Mouse (Mus musculus) monocyte, adult 2 months (primary cell): ENCODE measurements around the gene Trip10.

ENCODE experiments used
- DNase-seq, 2 experiments: peaks; one replicate each; pipeline ENCODE4 v3.0.0; 2022; ENCODE audit warnings: low spot score in 2 of 2, low read depth in 1 of 2

The Trip10 gene

DNA sequence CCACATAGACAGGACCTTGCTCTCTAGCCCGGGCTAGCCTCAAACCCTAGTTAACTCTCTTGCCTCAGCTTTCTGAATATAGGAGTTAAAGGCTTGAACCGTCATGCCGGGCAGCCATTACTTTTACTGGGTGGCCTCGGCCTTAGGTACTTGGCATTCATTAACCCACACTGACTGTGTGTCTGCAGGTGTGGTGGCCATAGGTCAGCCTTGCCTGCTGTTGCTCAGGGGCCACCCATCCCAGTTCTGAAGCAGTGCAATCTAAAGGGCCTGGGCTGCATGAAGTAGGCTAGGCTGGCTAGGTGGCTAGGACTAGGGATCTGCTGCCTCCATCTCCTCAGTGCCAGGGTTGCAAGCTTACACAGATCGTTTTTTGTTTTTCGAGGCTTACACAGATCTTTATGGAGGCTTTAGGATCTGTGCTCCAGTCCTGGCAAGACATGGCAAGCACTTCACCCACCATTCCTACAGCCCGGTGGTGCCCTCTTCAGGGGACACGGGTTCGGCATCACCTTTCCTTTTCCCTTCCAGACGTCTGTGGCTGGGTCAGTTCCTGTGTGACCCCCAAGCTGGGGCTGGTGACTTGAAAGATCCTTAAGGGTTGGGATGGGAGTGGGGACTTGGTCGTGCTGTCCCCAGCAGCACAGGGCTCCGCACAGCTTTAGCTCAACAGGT, 14.9 kb upstream of the Trip10 start:
- no peak for DNase-seq

DNA sequence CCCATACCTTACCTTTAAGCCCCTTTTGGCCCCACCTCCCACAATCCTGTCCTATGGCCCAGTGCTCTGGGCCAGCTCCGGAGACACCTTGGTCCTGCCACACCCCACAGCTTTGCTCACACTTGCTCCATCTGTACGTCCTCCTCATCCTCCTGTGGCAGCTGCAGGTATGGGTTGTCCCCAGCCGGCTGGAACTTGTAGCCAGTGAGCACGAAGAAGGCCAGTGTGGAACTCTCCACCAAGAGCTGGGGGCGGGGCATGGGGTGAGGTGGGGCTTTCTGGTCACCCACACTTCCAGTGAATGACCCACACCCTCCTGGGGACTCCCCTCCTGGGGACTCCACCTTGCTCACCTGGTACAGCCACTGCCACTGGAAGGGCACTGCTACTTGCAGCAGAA, 13.5 kb upstream of the Trip10 start:
- DNase-seq: no peak

DNA sequence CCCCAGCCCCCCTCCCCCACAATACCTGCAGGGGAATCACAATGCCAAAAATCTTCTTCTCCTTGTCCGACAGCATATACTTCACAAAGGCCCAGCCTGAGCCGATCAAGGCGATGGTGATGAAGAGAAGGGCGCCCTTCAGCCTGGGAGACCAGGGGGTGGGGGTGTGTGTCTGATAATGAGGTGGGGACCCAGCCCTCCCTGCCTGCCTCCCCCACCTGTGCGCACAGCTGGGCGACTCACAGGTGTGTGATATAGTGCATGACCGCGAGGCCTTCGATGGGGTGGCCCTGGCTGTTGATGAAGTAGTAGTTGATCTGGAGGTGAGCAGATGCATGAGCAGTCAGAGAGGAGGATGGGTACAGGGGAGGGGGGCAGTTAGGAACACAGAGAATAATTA, 12.1 kb upstream of the Trip10 start:
- DNase-seq: no peak

DNA sequence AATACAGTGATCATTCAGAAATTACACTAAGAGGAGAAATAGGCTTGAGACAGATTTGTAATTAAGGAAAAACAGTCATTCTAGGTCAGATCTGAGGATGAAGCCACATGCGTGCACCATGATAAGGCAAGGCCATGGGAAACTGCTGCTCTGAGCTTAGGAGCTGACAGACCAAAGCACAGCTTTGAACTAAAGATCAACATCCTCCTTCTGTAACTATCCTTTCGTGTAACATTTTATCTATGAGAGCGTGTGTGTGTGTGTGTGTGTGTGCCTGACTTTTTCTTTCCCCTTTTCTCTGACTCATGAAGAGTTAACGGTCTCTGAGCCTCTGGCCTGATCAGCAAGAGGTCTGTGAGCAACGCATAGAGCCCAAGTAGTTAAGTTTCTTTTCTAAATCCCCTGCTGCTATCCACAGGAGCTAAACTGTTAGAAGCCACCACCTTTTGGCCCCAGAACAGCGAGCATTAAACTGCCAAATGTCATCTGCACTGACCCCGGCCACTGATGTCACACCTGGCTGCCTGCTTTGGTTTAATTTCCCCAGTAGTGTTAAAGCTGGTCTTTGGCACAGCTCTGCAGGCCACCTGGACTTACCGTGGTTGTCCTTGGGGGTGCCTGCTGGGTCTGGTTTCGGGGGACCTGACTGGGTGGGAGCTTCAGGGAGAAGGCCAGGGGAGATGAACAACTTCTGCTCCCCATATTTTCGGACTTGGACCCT, 5.4 kb upstream of the Trip10 start:
- DNase-seq: no peak

DNA sequence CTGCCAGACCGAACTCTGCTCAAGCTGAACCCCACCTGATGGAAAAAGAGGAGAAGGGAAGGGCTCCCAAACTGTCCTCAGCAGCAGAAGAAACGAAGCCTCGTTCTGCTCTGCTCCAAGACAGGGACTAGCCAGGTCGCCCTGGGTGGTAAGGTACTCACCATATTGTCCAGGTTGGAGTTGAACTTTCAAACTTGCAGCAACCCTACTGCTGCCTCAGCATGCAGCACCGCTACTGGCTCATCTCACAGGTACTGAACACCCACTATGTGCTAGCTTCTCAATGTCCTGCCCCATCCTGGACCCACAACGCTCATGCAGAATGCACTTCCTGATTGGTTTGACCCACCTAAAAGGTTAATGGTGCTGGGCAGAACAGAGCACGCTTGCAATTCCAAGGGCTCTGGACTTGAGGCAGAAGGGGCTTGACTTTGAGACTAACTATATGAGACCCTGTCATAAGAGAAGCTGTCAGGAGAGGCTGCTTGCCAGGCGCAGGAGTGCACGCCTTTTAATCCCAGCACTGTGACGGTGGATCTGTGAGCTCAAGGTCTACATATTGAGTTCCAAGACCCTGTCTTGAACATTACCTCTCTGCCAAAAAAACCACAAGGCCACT, 3.8 kb upstream of the Trip10 start:
- DNase-seq: no peak

DNA sequence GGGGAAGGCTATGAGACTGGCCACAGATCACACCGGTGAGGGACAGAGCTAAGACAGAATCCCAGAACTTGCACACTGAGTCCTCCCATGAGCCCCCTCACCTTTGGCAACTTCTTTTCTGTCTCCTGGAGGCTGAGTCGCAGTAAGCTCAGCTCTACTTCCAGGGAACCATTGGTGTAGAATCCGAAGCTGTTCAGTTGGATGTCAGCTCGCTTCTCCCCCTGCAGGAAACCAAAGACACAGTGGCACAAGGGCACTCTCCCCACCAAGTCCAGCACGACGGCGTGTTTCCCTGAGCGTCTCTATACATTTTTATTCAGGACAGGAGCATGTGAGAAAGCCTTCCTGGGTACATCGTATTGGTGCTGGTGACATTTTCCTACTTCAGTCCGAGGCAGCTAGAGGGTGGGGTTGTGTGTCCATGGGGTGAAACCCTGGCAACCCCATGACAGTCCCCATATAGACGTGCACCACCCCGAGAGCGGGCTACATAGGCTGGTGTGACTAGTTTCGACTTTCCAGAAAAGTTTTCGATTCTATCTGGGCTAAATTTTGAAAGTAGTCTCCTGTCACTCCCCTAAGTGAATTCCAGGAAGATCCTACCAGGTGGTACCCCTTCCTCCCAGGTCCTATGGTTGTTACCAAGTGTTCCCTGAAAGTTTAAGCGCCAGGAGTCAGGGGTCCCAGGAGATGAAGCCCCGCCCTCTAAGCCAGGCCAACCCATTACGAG, 2.4 kb upstream of the Trip10 start:
- no peak for DNase-seq

DNA sequence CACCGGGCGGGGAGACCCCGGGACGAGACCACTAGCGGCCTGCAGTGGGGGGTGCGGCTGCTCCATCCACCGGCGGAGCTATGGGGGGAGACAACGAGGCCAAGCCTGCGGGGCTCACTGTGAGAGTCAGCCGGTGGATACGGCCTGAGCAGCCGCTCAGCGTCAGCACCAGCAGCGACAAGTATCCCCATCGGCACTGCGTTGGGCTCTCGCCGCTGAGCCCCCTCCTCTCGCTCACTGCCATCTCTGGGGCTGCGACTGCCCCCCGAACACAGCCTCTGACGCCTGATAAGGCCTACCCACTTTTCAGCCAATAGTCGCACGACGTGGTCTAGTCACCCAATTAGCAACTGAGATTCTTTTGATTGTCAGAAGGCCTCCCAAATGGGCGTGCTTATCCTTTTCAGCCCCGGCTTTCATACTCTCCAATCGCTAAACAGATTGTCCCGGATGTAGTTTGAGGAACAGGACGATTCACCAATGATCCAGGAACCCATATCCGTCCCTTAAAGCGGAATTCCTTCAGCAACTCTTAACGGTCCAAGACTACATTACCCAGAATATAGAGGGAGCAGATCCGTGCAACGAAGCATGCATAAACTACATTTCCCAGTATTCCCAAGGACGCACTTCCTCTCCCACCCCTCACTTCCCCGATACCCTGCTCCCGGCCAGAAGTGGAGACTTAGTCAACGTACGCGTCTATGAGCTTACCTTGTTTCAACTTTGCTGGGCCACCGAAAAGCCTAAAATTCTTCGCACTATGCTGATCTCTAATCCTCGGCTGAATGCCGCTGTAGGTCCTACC, 1.7 kb upstream of the Trip10 start:
- DNase-seq: peak; percentile 81 to 90

DNA sequence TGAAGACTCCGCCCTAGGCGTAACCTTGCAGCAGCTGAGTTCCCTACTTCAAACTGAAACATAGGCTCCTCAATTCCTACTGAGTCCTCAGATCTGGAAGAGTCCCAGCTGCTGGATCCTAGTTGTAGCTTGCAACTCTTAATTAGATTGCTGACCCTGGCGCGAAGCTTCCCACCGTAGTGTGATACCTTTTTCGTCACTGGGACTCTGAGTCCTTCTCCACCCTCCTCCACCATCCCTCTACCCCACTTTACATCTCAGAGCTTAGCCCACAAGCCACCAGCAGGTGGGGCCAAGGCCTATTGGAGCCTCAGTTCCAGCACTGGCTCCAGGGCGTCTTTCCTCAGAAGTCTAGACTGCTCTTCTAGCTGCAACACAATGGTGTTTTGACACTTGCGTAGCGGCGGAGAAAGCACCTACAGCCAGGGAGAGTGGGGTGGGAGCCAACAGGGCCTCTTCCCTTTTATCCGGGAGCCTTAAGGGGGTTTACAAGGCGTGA, 1.0 kb upstream of the Trip10 start, which contains the start of gene Gpr108:
Gene Gpr108 (minus strand): TSS at position 246 of the 499 bp plus-strand sequence.
- DNase-seq: peak; percentile 65 to 73

DNA sequence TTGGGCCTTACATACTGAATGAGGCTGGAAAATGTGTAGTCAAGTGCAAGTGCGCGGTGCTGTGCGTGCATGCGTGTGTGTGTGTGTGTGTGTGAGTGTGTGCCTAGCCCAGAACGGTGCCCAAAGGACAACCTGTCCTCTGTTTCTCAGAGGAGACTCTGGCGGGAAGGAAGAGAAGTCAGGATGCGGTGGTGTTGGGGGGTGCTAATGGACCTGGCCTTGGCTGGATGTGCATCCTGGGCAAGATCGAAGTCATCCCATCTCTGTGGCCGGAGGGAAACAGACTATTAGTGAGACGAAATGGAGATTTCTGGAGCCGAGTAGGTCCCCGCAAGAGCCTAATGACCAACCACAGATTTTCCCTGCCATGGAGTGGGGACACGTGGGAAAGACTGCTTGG, 484 bp upstream of the Trip10 start:
- no peak for DNase-seq

DNA sequence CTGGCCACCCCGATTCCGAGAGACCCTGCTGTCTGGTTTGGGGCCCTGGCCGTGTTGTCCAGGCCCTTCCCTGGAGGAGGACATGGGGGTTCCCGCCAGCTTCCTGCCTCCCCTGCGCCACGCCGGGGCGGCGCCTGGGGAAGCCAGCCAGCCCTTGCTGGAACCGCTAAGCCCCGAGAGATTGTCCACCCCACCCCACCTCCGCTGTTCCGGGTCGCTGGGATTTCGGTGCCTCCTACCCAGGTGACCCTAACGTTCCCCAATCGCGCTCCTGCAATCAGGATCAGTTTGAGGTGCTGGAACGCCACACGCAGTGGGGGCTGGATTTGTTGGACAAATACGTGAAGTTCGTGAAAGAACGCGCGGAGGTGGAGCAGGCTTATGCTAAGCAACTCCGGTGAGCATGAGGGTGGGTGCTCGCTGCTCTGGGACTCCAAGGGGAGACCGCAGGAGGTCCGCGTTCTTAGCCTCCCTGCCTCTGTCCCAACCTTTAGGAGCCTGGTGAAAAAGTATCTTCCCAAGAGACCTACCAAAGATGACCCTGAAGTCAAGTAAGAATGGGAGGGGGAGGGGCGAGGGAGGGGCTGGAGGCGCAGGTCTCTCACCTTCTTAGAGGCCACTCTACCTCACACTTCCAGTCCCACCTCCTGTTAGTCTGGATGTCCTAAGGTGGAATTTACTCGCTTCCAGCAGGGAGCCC, 1.4 kb downstream of the Trip10 start:
- DNase-seq: no peak

DNA sequence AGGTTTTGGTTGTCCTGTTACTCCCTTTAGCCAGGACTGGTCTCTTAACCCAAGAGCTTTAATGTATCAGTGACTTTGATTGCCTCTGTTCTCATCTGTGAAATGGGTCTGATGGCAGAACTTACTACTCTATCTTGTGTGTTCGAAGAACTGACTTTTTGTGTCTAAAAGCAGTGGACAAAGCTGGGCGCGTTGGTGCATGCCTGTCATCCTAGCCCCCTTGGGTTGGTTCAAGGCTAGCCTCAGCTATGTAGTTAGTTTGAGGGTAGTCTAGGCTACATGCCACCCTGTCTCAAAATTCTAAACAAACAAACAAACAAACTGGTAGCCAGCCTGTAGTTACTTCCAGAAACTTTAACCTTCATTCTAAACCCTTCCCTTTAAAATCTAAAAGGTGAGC, 2.2 kb downstream of the Trip10 start:
- no peak for DNase-seq

DNA sequence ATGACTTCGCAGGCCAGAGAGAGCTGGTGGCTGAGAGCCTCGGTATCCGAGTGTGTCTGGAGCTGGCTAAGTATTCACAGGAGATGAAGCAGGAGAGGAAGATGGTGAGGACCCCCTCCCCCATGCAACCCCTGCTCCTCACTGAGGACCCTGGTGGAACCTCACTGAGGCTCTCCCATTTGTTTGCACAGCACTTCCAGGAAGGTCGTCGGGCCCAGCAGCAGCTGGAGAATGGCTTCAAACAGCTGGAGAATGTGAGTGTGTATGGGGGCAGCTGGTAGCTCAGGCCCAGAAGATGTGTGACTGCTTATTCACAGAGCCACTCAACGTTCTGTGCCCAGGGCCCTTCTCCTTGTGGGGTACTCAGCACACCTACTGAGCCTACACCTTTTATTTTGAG, 4.1 kb downstream of the Trip10 start:
- DNase-seq: no peak

DNA sequence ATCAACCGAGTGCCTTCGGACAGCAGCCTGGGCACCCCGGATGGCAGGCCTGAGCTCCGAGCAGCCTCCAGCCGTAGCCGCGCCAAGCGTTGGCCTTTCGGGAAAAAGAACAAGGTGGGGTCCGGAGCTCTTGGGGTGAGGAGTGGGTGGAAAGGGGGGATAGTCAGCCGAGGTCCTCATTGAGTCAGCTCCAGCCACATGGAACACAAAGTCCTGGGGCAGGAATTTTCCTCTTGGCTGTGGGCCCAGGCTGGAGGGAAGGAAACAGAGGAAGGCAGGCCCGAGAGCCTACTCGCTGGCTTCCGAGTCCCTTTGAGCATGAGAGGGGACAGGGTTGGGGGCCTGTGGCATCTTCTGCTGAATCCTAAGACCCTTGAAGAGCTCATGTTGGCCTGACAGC, 6.1 kb downstream of the Trip10 start:
- no peak for DNase-seq

DNA sequence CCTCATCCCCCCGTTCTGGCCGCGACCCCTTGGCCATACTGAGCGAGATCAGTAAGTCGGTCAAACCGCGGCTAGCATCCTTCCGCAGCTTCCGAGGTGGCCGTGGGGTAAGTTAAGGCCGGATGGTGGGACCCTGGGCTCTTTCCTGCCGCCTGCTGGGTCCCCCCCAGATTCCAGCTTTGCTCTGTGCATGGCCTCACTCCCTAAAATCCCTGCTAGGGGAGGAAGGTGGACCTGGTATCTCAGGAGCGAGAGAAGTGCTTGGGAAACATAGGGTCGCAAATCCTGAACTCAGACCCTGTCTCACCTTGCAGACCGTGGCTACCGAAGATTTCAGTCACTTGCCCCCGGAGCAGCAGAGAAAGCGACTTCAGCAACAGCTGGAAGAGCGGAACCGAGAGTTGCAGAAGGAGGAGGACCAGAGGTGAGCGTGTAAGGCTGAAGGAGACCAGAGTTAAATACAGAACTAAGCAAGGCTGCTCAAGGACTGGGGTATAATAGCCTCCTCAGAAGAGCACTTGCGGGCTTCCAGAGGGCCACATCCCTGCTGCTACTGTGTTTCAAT, 7.7 kb downstream of the Trip10 start:
- DNase-seq: no peak

DNA sequence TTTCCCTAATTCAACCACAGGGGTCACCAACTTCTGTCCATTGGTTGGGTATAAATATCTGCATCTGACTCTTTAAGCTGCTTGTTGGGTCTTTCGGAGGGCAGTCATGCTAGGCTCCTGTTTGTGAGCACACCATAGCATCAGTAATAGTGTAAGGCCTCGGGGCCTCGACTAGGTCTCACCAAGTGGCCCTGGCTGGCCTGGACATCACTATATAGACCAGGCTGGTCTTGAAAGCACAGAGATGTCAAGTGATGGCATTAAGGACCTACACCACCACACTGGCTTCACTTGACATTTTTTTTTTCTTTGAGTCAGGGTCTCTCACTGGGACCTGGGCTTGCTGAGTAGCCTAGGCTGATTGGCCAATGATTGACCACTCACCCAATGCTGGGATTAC, 8.9 kb downstream of the Trip10 start:
- no peak for DNase-seq

DNA sequence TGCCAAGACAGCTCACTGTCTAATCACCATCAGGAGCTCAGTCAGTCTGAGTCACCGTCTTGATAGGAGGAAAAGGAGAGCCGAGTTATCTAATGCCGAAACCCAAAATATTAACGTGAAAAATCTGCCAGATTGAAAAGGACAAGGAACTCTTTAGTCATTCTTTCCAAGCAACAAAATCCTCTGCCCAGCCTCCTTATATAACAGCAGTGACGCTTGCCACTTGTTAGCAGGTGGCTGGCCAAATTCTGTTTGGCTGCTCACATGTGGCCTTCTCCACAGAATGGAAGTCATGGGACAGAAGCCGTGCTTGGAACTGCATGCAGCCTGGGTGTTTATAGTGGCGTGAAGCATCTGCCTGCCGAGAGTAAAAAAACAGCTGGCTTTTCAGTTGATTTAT, 10.5 kb downstream of the Trip10 start:
- DNase-seq: no peak

DNA sequence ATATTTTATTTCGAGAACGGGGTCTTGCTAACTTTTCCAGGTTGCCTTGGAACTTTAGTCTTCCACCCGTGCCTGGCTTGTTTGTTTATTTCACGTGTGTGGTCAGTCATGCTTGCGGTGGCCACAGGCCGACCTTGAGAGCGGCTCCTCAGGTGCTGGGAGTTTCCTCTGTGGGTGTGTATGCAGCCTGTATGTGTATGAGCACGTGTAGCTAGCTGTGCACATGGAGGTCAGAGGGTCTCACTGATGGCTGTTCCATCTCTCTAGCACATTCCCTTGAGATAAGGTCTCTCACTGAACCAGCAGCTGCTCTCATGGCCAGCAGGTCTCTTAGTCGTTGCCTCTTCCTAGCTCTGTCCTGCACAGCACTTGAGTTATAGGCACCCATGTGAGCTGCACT, 11.1 kb downstream of the Trip10 start:
- no peak for DNase-seq

DNA sequence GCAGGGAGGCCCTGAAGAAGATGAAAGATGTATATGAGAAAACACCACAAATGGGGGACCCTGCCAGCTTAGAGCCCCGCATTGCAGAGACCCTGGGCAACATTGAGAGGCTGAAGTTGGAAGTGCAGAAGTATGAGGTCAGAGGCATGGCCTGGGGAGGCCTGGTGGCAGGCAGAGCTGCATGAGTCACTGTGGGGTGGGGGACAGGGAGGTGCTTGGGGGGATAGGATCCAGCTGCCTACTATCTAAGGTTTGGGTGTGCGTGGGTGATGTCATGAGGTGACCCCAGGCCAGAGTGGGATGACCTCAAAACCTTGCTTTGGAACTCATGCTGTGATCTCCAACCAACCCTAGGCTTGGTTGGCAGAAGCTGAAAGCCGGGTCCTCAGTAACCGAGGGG, 12.0 kb downstream of the Trip10 start:
- DNase-seq: no peak

DNA sequence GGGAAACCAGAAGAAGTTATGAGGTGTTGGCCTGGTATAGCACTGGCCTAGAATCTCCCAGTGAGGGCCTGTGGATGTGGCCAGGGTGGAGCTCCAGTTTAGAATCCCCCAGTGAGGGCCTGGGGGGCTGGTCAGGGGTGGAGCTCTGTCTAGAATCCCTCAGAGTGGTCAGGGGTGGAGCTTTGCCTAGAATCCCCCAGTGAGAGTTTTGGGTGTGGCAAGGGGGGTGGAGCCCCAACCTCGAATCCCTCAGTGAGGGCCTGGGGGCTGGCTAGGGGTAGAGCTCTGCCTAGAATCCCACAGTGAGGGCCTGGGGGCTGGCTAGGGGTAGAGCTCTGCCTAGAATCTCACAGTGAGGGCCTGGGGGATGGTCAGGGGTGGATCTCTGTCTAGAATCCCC, 12.5 kb downstream of the Trip10 start:
- no peak for DNase-seq
